Mouse (Mus musculus) liver, postnatal 0 days (tissue): Measurements from ENCODE around the gene Mboat2. TPM values are rescaled to one million over a fixed set of nuclear protein-coding genes. Genes with fewer than 3 reads are reported as not detected.

Experiments used
- ATAC-seq: fragments of 200-750 bp; cut with Nextera tagmentation; 2 replicates; pipeline ENCODE4 v1.8.0; 2017; ENCODE audit warnings: mild to moderate bottlenecking, moderate library complexity
- DNase-seq: peaks from one replicate; pipeline ENCODE4 v3.0.0-alpha.2; 2016
- H3K27ac ChIP-seq: fragments of 300-500 bp; sonication (generic); 2 replicates; pipeline ENCODE4 v1.5.1; 2014; ENCODE audit warnings: antibody characterized with exemption, moderate library complexity, mild to moderate bottlenecking, low read depth
- H3K27me3 ChIP-seq: fragments of 300-500 bp; sonication (generic); 2 replicates; pipeline ENCODE4 v1.6.1; 2014; ENCODE audit warnings: low read length, control low read depth, mixed read lengths; ENCODE audit not compliant: insufficient read depth
- H3K36me3 ChIP-seq: fragments of 300-500 bp; sonication (generic); replicated peaks from 2 replicates; pipeline ENCODE4 v1.6.1; 2014; ENCODE audit warnings: mild to moderate bottlenecking, control low read depth, low read length, moderate library complexity, mixed read lengths; ENCODE audit not compliant: insufficient read depth
- H3K4me1 ChIP-seq: fragments of 300-500 bp; sonication (generic); 2 replicates; pipeline ENCODE4 v1.6.1; 2014; ENCODE audit warnings: antibody characterized with exemption, mild to moderate bottlenecking, control low read depth; ENCODE audit not compliant: insufficient read depth
- H3K4me2 ChIP-seq: fragments of 300-500 bp; sonication (generic); 2 replicates; pipeline ENCODE4 v1.6.1; 2014; ENCODE audit warnings: low read depth, mild to moderate bottlenecking, low read length, moderate library complexity, mixed read lengths
- H3K4me3 ChIP-seq: fragments of 300-500 bp; sonication (generic); 2 replicates; pipeline ENCODE4 v1.5.1; 2014; ENCODE audit warnings: low read depth, low read length
- H3K9ac ChIP-seq: fragments of 300-500 bp; sonication (generic); replicated peaks from 2 replicates; pipeline ENCODE4 v1.6.1; 2014; ENCODE audit warnings: mild to moderate bottlenecking, moderate library complexity
- H3K9me3 ChIP-seq: fragments of 300-500 bp; sonication (generic); 2 replicates; pipeline ENCODE4 v1.6.1; 2016; ENCODE audit warnings: mild to moderate bottlenecking, control low read depth, low read length, mixed read lengths
- CTCF ChIP-seq: sonication (generic); IDR thresholded peaks from 2 replicates; pipeline ENCODE4 v1.5.1; 2016; ENCODE audit warnings: antibody characterized with exemption, low read depth
- EP300 ChIP-seq: IDR thresholded peaks from 2 replicates; pipeline ENCODE4 v1.6.1; 2016; ENCODE audit warnings: antibody characterized with exemption, low read depth, mild to moderate bottlenecking
- WGBS: fragments of 180-500 bp; shearing (Covaris S2); extraction: QIAGEN DNeasy Blood & Tissue Kit; methylation state at CpG from one replicate; pipeline ENCODE4 v1.1.7; 2014; ENCODE audit not compliant: insufficient replicate concordance; 5-methylcytosine and 5-hydroxymethylcytosine counted together
- polyA plus RNA-seq: library from polyadenylated mRNA; unstranded; fragments of >200 nt; fragmentation: Nextera tagmentation; extraction: Ambion mirVana; gene quantifications from 2 replicates; pipeline ENCODE4 v1.2.1, GENCODE M21; 2015

Gene Mboat2
- polyA plus RNA-seq, 1 experiment from 2014 or later: 2.0 TPM

DNA sequence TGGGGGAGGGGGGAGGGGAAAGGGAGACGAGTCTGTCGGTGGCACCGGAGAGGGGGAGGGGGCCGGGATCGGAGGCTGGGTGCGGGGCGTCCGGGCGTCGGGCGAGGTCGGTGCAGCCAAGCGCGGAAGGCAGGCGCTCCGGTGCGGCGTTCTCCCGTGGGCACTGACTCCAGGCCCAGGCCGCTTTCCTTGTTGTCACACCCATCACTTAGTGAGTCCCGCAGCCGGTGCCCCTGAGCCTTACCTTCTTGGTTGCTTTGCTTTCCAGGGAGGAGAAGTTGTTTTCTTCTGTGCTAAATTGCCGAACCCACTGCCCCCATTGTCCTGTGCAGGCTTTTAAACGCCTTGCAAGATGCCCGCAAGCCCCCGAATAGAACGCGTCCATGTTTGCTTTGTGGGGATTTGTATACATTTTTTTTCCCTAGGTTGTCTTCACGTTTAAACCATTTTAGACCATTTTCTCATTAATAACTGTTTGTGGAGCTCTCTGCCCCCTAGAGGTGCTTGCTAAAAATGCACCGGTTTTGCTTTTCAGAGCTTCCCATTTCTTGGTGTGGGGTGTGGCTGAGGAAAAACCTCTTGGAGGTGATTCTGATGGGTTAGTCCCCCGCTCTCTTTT is 144.5 kb downstream of the Mboat2 start:
- TF ChIP-seq CTCF (peak; percentile 76), EP300 (no peak)
- H3K4me2 ChIP-seq: peak overlapping the region; percentile 86
- DNase-seq (peak; percentile 61), ATAC-seq (peak; percentile 83)
- H3K9me3 ChIP-seq: no peaks in the 10 kb centered on the region
- H3K36me3 ChIP-seq: no peaks in the 10 kb centered on the region
- peak overlapping the region; percentile 89 for H3K27ac ChIP-seq
- H3K9ac ChIP-seq: peak overlapping the region; percentile 81
- peaks cover 21% of the 10 kb centered on the region for H3K4me1 ChIP-seq
- peak overlapping the region; percentile 88 for H3K4me3 ChIP-seq
- H3K27me3 ChIP-seq: no peaks in the 10 kb centered on the region
- WGBS: 1% methylated on average over 28 of the region's 31 CpGs

- peaks cover 49% of the 10 kb centered on the region for H3K36me3 ChIP-seq
- no peak for DNase-seq
- H3K9ac ChIP-seq: no peak overlapping the region
- TF ChIP-seq CTCF: no peak
- no peak for TF ChIP-seq EP300
- no peak overlapping the region for H3K4me2 ChIP-seq
- no peaks in the 10 kb centered on the region for H3K4me1 ChIP-seq
- no peaks in the 10 kb centered on the region for H3K27me3 ChIP-seq
- no peak overlapping the region for H3K4me3 ChIP-seq
- no peak for ATAC-seq
- H3K9me3 ChIP-seq: no peaks in the 10 kb centered on the region
- H3K27ac ChIP-seq: no peak overlapping the region
- WGBS: 75% methylated on average over 5 of the region's 5 CpGs
Measured at GRCm38 (mm10) chr12:24985226-24985625, 154.5 kb downstream of the Mboat2 start.

- no peak overlapping the region for H3K4me2 ChIP-seq
- no peak overlapping the region for H3K4me3 ChIP-seq
- no peaks in the 10 kb centered on the region for H3K9me3 ChIP-seq
- DNase-seq: no peak
- WGBS: 92% methylated on average over 4 of the region's 4 CpGs
- H3K36me3 ChIP-seq: peaks cover 77% of the 10 kb centered on the region
- ATAC-seq: no peak
- no peak overlapping the region for H3K9ac ChIP-seq
- H3K27me3 ChIP-seq: no peaks in the 10 kb centered on the region
- TF ChIP-seq CTCF: no peak
- no peak for TF ChIP-seq EP300
- no peak overlapping the region for H3K27ac ChIP-seq
- no peaks in the 10 kb centered on the region for H3K4me1 ChIP-seq
Measured at GRCm38 (mm10) chr12:24995350-24995749, 164.7 kb downstream of the Mboat2 start.

GRCm38 (mm10) chr12:25005350-25005749 is 174.7 kb downstream of the Mboat2 start:
- H3K4me3 ChIP-seq: no peak overlapping the region
- H3K4me2 ChIP-seq: no peak overlapping the region
- no peak for DNase-seq
- H3K36me3 ChIP-seq: peaks cover 76% of the 10 kb centered on the region
- no peak for ATAC-seq
- no peaks in the 10 kb centered on the region for H3K9me3 ChIP-seq
- TF ChIP-seq EP300: no peak
- H3K9ac ChIP-seq: no peak overlapping the region
- H3K27me3 ChIP-seq: no peaks in the 10 kb centered on the region
- H3K4me1 ChIP-seq: no peaks in the 10 kb centered on the region
- no peak overlapping the region for H3K27ac ChIP-seq
- 79% methylated on average over 6 of the region's 6 CpGs for WGBS

DNA sequence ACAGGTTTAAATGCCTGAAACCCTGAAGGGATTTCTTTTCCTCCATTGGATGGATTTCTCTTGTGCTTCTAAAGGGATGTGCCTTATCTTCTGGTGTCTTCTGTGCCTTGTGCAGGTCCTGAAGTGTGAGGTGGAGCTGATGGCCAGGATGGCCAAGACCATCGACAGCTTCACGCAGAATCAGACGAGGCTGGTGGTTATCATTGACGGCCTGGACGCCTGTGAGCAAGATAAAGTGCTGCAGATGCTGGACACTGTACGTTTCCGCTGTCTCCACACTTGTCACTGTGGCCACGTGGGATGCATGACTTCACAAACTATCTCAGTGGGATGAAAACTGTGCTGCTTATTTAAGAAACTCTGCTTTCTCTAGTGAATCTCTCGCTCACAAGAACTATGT is 179.3 kb downstream of the Mboat2 start:
- no peaks in the 10 kb centered on the region for H3K27me3 ChIP-seq
- ATAC-seq: no peak
- DNase-seq: no peak
- H3K4me2 ChIP-seq: no peak overlapping the region
- H3K4me3 ChIP-seq: no peak overlapping the region
- no peaks in the 10 kb centered on the region for H3K9me3 ChIP-seq
- peaks cover 4% of the 10 kb centered on the region; the same call in 1 of the 2 replicates for H3K4me1 ChIP-seq
- no peak overlapping the region for H3K9ac ChIP-seq
- no peak overlapping the region for H3K27ac ChIP-seq
- TF ChIP-seq EP300 (no peak), CTCF (no peak)
- peaks cover 70% of the 10 kb centered on the region for H3K36me3 ChIP-seq
- 71% methylated on average over 9 of the region's 9 CpGs for WGBS

GRCm38 (mm10) chr12:25010416-25010815 is 179.7 kb downstream of the Mboat2 start:
- H3K27ac ChIP-seq: no peak overlapping the region
- H3K9ac ChIP-seq: no peak overlapping the region
- DNase-seq: no peak
- no peak overlapping the region for H3K4me2 ChIP-seq
- TF ChIP-seq EP300 (no peak), CTCF (no peak)
- H3K4me1 ChIP-seq: peaks cover 4% of the 10 kb centered on the region; the same call in 1 of the 2 replicates
- no peak for ATAC-seq
- H3K9me3 ChIP-seq: no peaks in the 10 kb centered on the region
- no peak overlapping the region for H3K4me3 ChIP-seq
- no peaks in the 10 kb centered on the region for H3K27me3 ChIP-seq
- H3K36me3 ChIP-seq: peaks cover 69% of the 10 kb centered on the region
- 74% methylated on average over 1 of the region's 1 CpGs for WGBS
